Mouse (Mus musculus) lung, embryonic 14.5 days (tissue): ENCODE results near the gene Rsph14. TPM values are rescaled to one million over a fixed set of nuclear protein-coding genes. Genes with fewer than 3 reads are reported as not detected.

Experiments used
- ATAC-seq: fragments of 200-750 bp; cut with Nextera tagmentation; 2 replicates; pipeline ENCODE4 v1.8.0; 2017; ENCODE audit warnings: mild to moderate bottlenecking, moderate TSS enrichment, moderate library complexity; ENCODE audit not compliant: insufficient read depth
- DNase-seq: peaks from one replicate; pipeline ENCODE4 v3.0.0-alpha.2; 2015
- H3K27ac ChIP-seq: fragments of 300-500 bp; sonication (generic); 2 replicates; pipeline ENCODE4 v1.5.1; 2014; ENCODE audit warnings: low read depth, mild to moderate bottlenecking, moderate library complexity
- H3K27me3 ChIP-seq: fragments of 300-500 bp; sonication (generic); 2 replicates; pipeline ENCODE4 v1.6.1; 2014; ENCODE audit warnings: low read length, control low read depth; ENCODE audit not compliant: insufficient read depth
- H3K36me3 ChIP-seq: fragments of 300-500 bp; sonication (generic); 2 replicates; pipeline ENCODE4 v1.6.1; 2014; ENCODE audit warnings: control low read depth; ENCODE audit not compliant: insufficient read depth
- H3K4me1 ChIP-seq: fragments of 300-500 bp; sonication (generic); 2 replicates; pipeline ENCODE4 v1.6.1; 2014; ENCODE audit warnings: antibody characterized with exemption, control low read depth; ENCODE audit not compliant: insufficient read depth
- H3K4me2 ChIP-seq: fragments of 300-500 bp; sonication (generic); 2 replicates; pipeline ENCODE4 v1.6.1; 2014; ENCODE audit warnings: mild to moderate bottlenecking
- H3K4me3 ChIP-seq: fragments of 300-500 bp; sonication (generic); 2 replicates; pipeline ENCODE4 v1.5.1; 2014; ENCODE audit warnings: low read depth, low read length
- H3K9ac ChIP-seq: fragments of 300-500 bp; sonication (generic); 2 replicates; pipeline ENCODE4 v1.6.1; 2014
- H3K9me3 ChIP-seq: fragments of 300-500 bp; sonication (generic); 2 replicates; pipeline ENCODE4 v1.6.1; 2016; ENCODE audit warnings: low read depth, low read length, control low read depth
- CTCF ChIP-seq: IDR thresholded peaks from 2 replicates; pipeline ENCODE4 v1.5.1; 2016; ENCODE audit warnings: antibody characterized with exemption, low read depth
- WGBS: fragments of 180-500 bp; shearing (Covaris S2); extraction: QIAGEN DNeasy Blood & Tissue Kit; methylation state at CpG from one replicate; pipeline ENCODE4 v1.1.7; 2014; 5-methylcytosine and 5-hydroxymethylcytosine counted together
- polyA plus RNA-seq: library from polyadenylated mRNA; unstranded; fragments of >200 nt; fragmentation: Nextera tagmentation; extraction: Ambion mirVana; gene quantifications from 2 replicates; pipeline ENCODE4 v1.2.1, GENCODE M21; 2014

The Rsph14 gene
- polyA plus RNA-seq, 1 experiment from 2014 or later = not detected

GRCm38 (mm10) chr10:75020271-75020670 lies 12.1 kb downstream of the Rsph14 start:
- H3K9ac ChIP-seq = no peak overlapping the region
- TF ChIP-seq CTCF = no peak
- no peaks in the 10 kb centered on the region for H3K4me1 ChIP-seq
- ATAC-seq (no peak), DNase-seq (peak; percentile 23)
- H3K4me3 ChIP-seq = no peak overlapping the region
- H3K27ac ChIP-seq = no peak overlapping the region
- H3K36me3 ChIP-seq = no peaks in the 10 kb centered on the region
- no peaks in the 10 kb centered on the region for H3K9me3 ChIP-seq
- no peak overlapping the region for H3K4me2 ChIP-seq
- H3K27me3 ChIP-seq = no peaks in the 10 kb centered on the region
- WGBS = 40% methylated on average over 2 of the region's 2 CpGs

- H3K4me1 ChIP-seq = no peaks in the 10 kb centered on the region
Measured at GRCm38 (mm10) chr10:75016481-75016880, 15.9 kb downstream of the Rsph14 start.

GRCm38 (mm10) chr10:75015465-75015864 lies 16.9 kb downstream of the Rsph14 start:
- H3K9me3 ChIP-seq = no peaks in the 10 kb centered on the region
- no peak overlapping the region for H3K4me2 ChIP-seq
- no peaks in the 10 kb centered on the region for H3K4me1 ChIP-seq
- H3K4me3 ChIP-seq = no peak overlapping the region
- no peak overlapping the region for H3K9ac ChIP-seq
- WGBS = 58% methylated on average over 14 of the region's 14 CpGs
- ATAC-seq (peak; percentile 32; the same call in 1 of the 2 replicates), DNase-seq (no peak)
- TF ChIP-seq CTCF = no peak
- H3K27ac ChIP-seq = no peak overlapping the region
- no peaks in the 10 kb centered on the region for H3K36me3 ChIP-seq
- H3K27me3 ChIP-seq = no peaks in the 10 kb centered on the region

More at GRCm38 (mm10) chr10:75016481-75016880, 15.9 kb downstream of the Rsph14 start:
- no peaks in the 10 kb centered on the region for H3K27me3 ChIP-seq
- H3K9me3 ChIP-seq = no peaks in the 10 kb centered on the region
- H3K9ac ChIP-seq = no peak overlapping the region
- no peak overlapping the region for H3K4me3 ChIP-seq
- no peak overlapping the region for H3K4me2 ChIP-seq
- WGBS = 79% methylated on average over 4 of the region's 4 CpGs
- ATAC-seq = no peak
- no peak for TF ChIP-seq CTCF
- DNase-seq = no peak
- no peak overlapping the region for H3K27ac ChIP-seq
- H3K36me3 ChIP-seq = no peaks in the 10 kb centered on the region

GRCm38 (mm10) chr10:75010704-75011103 lies 21.7 kb downstream of the Rsph14 start:
- H3K36me3 ChIP-seq = no peaks in the 10 kb centered on the region
- H3K4me1 ChIP-seq = no peaks in the 10 kb centered on the region
- 87% methylated on average over 15 of the region's 15 CpGs for WGBS
- no peak overlapping the region for H3K4me3 ChIP-seq
- H3K27ac ChIP-seq = no peak overlapping the region
- no peak for TF ChIP-seq CTCF
- H3K4me2 ChIP-seq = no peak overlapping the region
- no peak overlapping the region for H3K9ac ChIP-seq
- ATAC-seq = no peak
- no peak for DNase-seq
- no peaks in the 10 kb centered on the region for H3K9me3 ChIP-seq
- no peaks in the 10 kb centered on the region for H3K27me3 ChIP-seq

- ATAC-seq = no peak
Measured at GRCm38 (mm10) chr10:75006889-75007662, 25.3 kb downstream of the Rsph14 start.

GRCm38 (mm10) chr10:75004067-75004466 lies 28.3 kb downstream of the Rsph14 start:
- Histone ChIP-seq H3K27ac (peak overlapping the region; percentile 37; the same call in 1 of the 2 replicates), H3K36me3 (no peaks in the 10 kb centered on the region), H3K4me3 (no peak overlapping the region), H3K4me2 (no peak overlapping the region), H3K4me1 (peaks cover 12% of the 10 kb centered on the region; the same call in 1 of the 2 replicates), H3K27me3 (no peaks in the 10 kb centered on the region), H3K9me3 (no peaks in the 10 kb centered on the region), H3K9ac (no peak overlapping the region)
- no peak for TF ChIP-seq CTCF
- ATAC-seq (peak; percentile 69), DNase-seq (peak; percentile 47)
- 31% methylated on average over 3 of the region's 3 CpGs for WGBS

More at GRCm38 (mm10) chr10:75006889-75007662, 25.3 kb downstream of the Rsph14 start:
- Histone ChIP-seq H3K27ac (no peak overlapping the region), H3K9me3 (no peaks in the 10 kb centered on the region), H3K4me2 (no peak overlapping the region), H3K9ac (no peak overlapping the region), H3K36me3 (no peaks in the 10 kb centered on the region), H3K4me3 (no peak overlapping the region), H3K4me1 (peaks cover 12% of the 10 kb centered on the region; the same call in 1 of the 2 replicates), H3K27me3 (no peaks in the 10 kb centered on the region)
- no peak for DNase-seq
- WGBS = 61% methylated on average over 8 of the region's 8 CpGs
- TF ChIP-seq CTCF = no peak

GRCm38 (mm10) chr10:75001391-75001790 lies 31.0 kb downstream of the Rsph14 start:
- TF ChIP-seq CTCF = no peak

More at GRCm38 (mm10) chr10:75001391-75001790, 31.0 kb downstream of the Rsph14 start:
- DNase-seq (no peak), ATAC-seq (no peak)
- H3K27me3 ChIP-seq = no peaks in the 10 kb centered on the region
- no peak overlapping the region for H3K27ac ChIP-seq
- peaks cover 12% of the 10 kb centered on the region; the same call in 1 of the 2 replicates for H3K4me1 ChIP-seq
- H3K4me2 ChIP-seq = no peak overlapping the region
- no peaks in the 10 kb centered on the region for H3K36me3 ChIP-seq
- no peak overlapping the region for H3K4me3 ChIP-seq
- H3K9ac ChIP-seq = no peak overlapping the region
- no peaks in the 10 kb centered on the region for H3K9me3 ChIP-seq
- 88% methylated on average over 8 of the region's 8 CpGs for WGBS
